8 mouse cellular contexts compared by ENCODE assay signal in genomic region chr3:29812480-29813240, GRCm38 (mm10).
DNase-seq lines count a peak whose midpoint lies in the region; ATAC-seq lines count a peak whose summit lies in the region.

No protein-coding gene starts in this region.

- no peaks in the 10 kb centered on the region for H3K4me1 ChIP-seq in heart, embryonic 12.5 days (replicated peaks)

- H3K9me3 ChIP-seq in heart, embryonic 12.5 days (replicated peaks), result no peaks in the 10 kb centered on the region

- 48% methylated on average over 14 of the region's 14 CpGs for WGBS in heart, embryonic 12.5 days

- DNase-seq in gastrocnemius, adult 18-20 months (ENCODE audit: low spot score), result peak; percentile 14
- no peak for DNase-seq in gastrocnemius, adult 8-10 months (ENCODE audit: low spot score in 2 of 2)
- peak; percentile 60 to 78 for DNase-seq in cerebellum, postnatal 10 days
- DNase-seq in kidney, postnatal 14 days, result peak; percentile 38
- DNase-seq in yolk sac, embryonic 10.5 days (ENCODE audit: low spot score), result peak; percentile 9
- DNase-seq in spleen, postnatal 36 days (ENCODE audit: low spot score in 2 of 2), result no peak

- H3K27me3 ChIP-seq in heart, embryonic 12.5 days (replicated peaks), result no peaks in the 10 kb centered on the region

- no peaks in the 10 kb centered on the region for H3K36me3 ChIP-seq in heart, embryonic 12.5 days

- H3K4me3 ChIP-seq in heart, embryonic 12.5 days, result no peak overlapping the region

- H3K27ac ChIP-seq in heart, embryonic 12.5 days (ENCODE audit: poor library complexity, severe bottlenecking), result no peak overlapping the region

- no peak overlapping the region for H3K9ac ChIP-seq in heart, embryonic 12.5 days

- peak overlapping the region; percentile 24; the same call in 1 of the 2 replicates for H3K4me2 ChIP-seq in heart, embryonic 12.5 days

- ATAC-seq in heart, embryonic 12.5 days (ENCODE audit: insufficient number of reproducible peaks, low FRiP score), result no peak
- ATAC-seq in megakaryocyte progenitor cell, adult 5-6 weeks (replicated peaks; ENCODE audit: poor library complexity), result 0 out of 2 replicates have a peak, but pooled peaks have one; percentile 37

Comparison
In these comparisons a context has a peak if more than half of its experiments do, and no peak if none do; other contexts are left out.
1. DNase-seq: peak in gastrocnemius, adult 18-20 months (single experiment), cerebellum, postnatal 10 days (2 of 2), kidney, postnatal 14 days (single experiment) and yolk sac, embryonic 10.5 days (single experiment); none in gastrocnemius, adult 8-10 months (0 of 2) and spleen, postnatal 36 days (0 of 2).